Mouse (Mus musculus) lung, adult 2 months (tissue): Measurements from ENCODE around the gene Grn. TPM values are rescaled to one million over a fixed set of nuclear protein-coding genes. Genes with fewer than 3 reads are reported as not detected.

Experiments used
- DNase-seq: peaks from one replicate; pipeline ENCODE4 v3.0.0; 2022
- H3K4me1 ChIP-seq: fragments of 200-500 bp; 2 replicates; pipeline ENCODE4 v1.6.1; 2011; ENCODE audit warnings: low read length; ENCODE audit not compliant: control insufficient read depth, insufficient read depth
- H3K4me3 ChIP-seq: fragments of 200-500 bp; replicated peaks from 2 replicates; pipeline ENCODE3; 2011; ENCODE audit warnings: low read depth, mild to moderate bottlenecking, control low read depth, low read length; ENCODE audit errors: extremely low read depth
- CTCF ChIP-seq: fragments of 200-500 bp; IDR thresholded peaks from 2 replicates; pipeline ENCODE4 v1.5.1; 2011; ENCODE audit warnings: mild to moderate bottlenecking, low read length, control low read depth; ENCODE audit not compliant: insufficient read depth
- POLR2A ChIP-seq: fragments of 200-500 bp; IDR thresholded peaks from 2 replicates; pipeline ENCODE4 v1.6.1; 2011; ENCODE audit warnings: low read depth, mild to moderate bottlenecking, control low read depth, low read length, borderline replicate concordance; ENCODE audit errors: extremely low read depth
- WGBS: fragments of 180-500 bp; shearing (Covaris S2); methylation state at CpG from one replicate; pipeline ENCODE4 v1.1.7; 2018; 5-methylcytosine and 5-hydroxymethylcytosine counted together
- polyA plus RNA-seq: library from polyadenylated mRNA; depleted of rRNA; stranded (reverse); fragments of >200 nt; gene quantifications from 2 replicates; pipeline ENCODE4 v1.2.3, GENCODE M21; 2012

Gene Grn
- polyA plus RNA-seq, 1 experiment: 257 TPM

GRCm38 (mm10) chr11:102417160-102417559 is 13.0 kb upstream of the Grn start:
- H3K4me1 ChIP-seq: no peaks in the 10 kb centered on the region
- TF ChIP-seq CTCF (no peak), POLR2A (no peak)
- H3K4me3 ChIP-seq: no peak overlapping the region
- no peak for DNase-seq
- 84% methylated on average over 1 of the region's 1 CpGs for WGBS

GRCm38 (mm10) chr11:102418887-102419286 is 11.2 kb upstream of the Grn start:
- TF ChIP-seq POLR2A: no peak
- TF ChIP-seq CTCF: no peak
- no peak for DNase-seq
- no peaks in the 10 kb centered on the region for H3K4me1 ChIP-seq
- no peak overlapping the region for H3K4me3 ChIP-seq

GRCm38 (mm10) chr11:102421559-102421958 is 8.6 kb upstream of the Grn start:
- 43% methylated on average over 8 of the region's 8 CpGs for WGBS
- Histone ChIP-seq H3K4me1 (peaks cover 5% of the 10 kb centered on the region), H3K4me3 (no peak overlapping the region)
- TF ChIP-seq POLR2A (no peak), CTCF (no peak)
- no peak for DNase-seq

- Histone ChIP-seq H3K4me1 (peaks cover 7% of the 10 kb centered on the region), H3K4me3 (no peak overlapping the region)
- WGBS: 85% methylated on average over 6 of the region's 6 CpGs
- no peak for DNase-seq
- TF ChIP-seq CTCF (no peak), POLR2A (no peak)
Measured at GRCm38 (mm10) chr11:102424666-102425065, 5.4 kb upstream of the Grn start.

GRCm38 (mm10) chr11:102425555-102426316 is 4.4 kb upstream of the Grn start:
- 61% methylated on average over 8 of the region's 8 CpGs for WGBS

GRCm38 (mm10) chr11:102428981-102429540 is 1.1 kb upstream of the Grn start:
- Histone ChIP-seq H3K4me1 (peaks cover 21% of the 10 kb centered on the region), H3K4me3 (no peak overlapping the region)
- TF ChIP-seq CTCF (no peak), POLR2A (no peak)
- 58% methylated on average over 8 of the region's 8 CpGs for WGBS
- no peak for DNase-seq

More at GRCm38 (mm10) chr11:102425555-102426316, 4.4 kb upstream of the Grn start:
- TF ChIP-seq CTCF (no peak), POLR2A (no peak)
- DNase-seq: no peak
- Histone ChIP-seq H3K4me3 (no peak overlapping the region), H3K4me1 (peaks cover 10% of the 10 kb centered on the region)

GRCm38 (mm10) chr11:102429551-102429950 is 564 bp upstream of the Grn start:
- Histone ChIP-seq H3K4me1 (peaks cover 21% of the 10 kb centered on the region), H3K4me3 (peak overlapping the region; percentile 99)
- DNase-seq: no peak
- no peak for TF ChIP-seq POLR2A
- 27% methylated on average over 3 of the region's 3 CpGs for WGBS

- Histone ChIP-seq H3K4me3 (peak overlapping the region; percentile 99), H3K4me1 (peaks cover 16% of the 10 kb centered on the region)
- 0% methylated on average over 7 of the region's 7 CpGs for WGBS
- DNase-seq: peak; percentile 76
- TF ChIP-seq POLR2A (0 out of 2 replicates have a peak, but pooled peaks have one; percentile 11), CTCF (peak; percentile 66)
Measured at GRCm38 (mm10) chr11:102431018-102431645, 1.0 kb downstream of the Grn start.

- peaks cover 16% of the 10 kb centered on the region for H3K4me1 ChIP-seq
- TF ChIP-seq POLR2A: no peak
- no peak for TF ChIP-seq CTCF
- WGBS: 62% methylated on average over 3 of the region's 3 CpGs
- H3K4me3 ChIP-seq: no peak overlapping the region
- no peak for DNase-seq
Measured at GRCm38 (mm10) chr11:102431728-102432114, 1.6 kb downstream of the Grn start.
